Mouse (Mus musculus): Measurements from ENCODE around the gene Copb1. TPM values are rescaled to one million over a fixed set of nuclear protein-coding genes. Genes with fewer than 3 reads are reported as not detected.

Copb1 gene
- 79.0 and 80.6 TPM in 2 replicates for polyA plus RNA-seq (2015; fragmentation: Nextera tagmentation; extraction: Ambion mirVana)

- Histone ChIP-seq H3K9me3 (no peaks in the 10 kb centered on the region), H3K4me1 (peaks cover 9% of the 10 kb centered on the region), H3K36me3 (peaks cover 37% of the 10 kb centered on the region), H3K9ac (peak within 1 kb of the TSS; percentile 98), H3K4me2 (peak within 1 kb of the TSS; percentile 73), H3K27ac (replicated peaks) (peak within 1 kb of the TSS; percentile 71), H3K4me3 (peak within 1 kb of the TSS; percentile 98), H3K27me3 (replicated peaks) (no peaks in the 10 kb centered on the region)
- ATAC-seq (ENCODE audit: extremely low read depth, insufficient number of reproducible peaks, low FRiP score, low TSS enrichment), result peak; percentile 91
- WGBS, result 1% methylated on average over 75 of the region's 75 CpGs
Measured at GRCm38 (mm10) chr7:114253885-114254833, at the start of gene Copb1. Gene Copb1 (minus strand): TSS chr7:114254711.

- Histone ChIP-seq H3K27ac (replicated peaks) (peak overlapping the region; percentile 36; the same call in 1 of the 2 replicates), H3K4me2 (no peak overlapping the region), H3K27me3 (replicated peaks) (no peaks in the 10 kb centered on the region), H3K9ac (no peak overlapping the region), H3K4me3 (no peak overlapping the region), H3K9me3 (no peaks in the 10 kb centered on the region), H3K4me1 (peaks cover 7% of the 10 kb centered on the region), H3K36me3 (no peaks in the 10 kb centered on the region)
- ATAC-seq (ENCODE audit: extremely low read depth, insufficient number of reproducible peaks, low FRiP score, low TSS enrichment), result no peak
- 23% methylated on average over 4 of the region's 4 CpGs for WGBS
Measured at GRCm38 (mm10) chr7:114301293-114301782, 46.8 kb upstream of the Copb1 start.

- WGBS, result 73% methylated on average over 2 of the region's 2 CpGs
- peaks cover 7% of the 10 kb centered on the region for H3K4me1 ChIP-seq
- H3K9me3 ChIP-seq, result no peaks in the 10 kb centered on the region
- ATAC-seq (ENCODE audit: extremely low read depth, insufficient number of reproducible peaks, low FRiP score, low TSS enrichment), result no peak
- no peak overlapping the region for H3K4me3 ChIP-seq
- no peak overlapping the region for H3K4me2 ChIP-seq
- no peaks in the 10 kb centered on the region for H3K27me3 ChIP-seq (replicated peaks)
- H3K27ac ChIP-seq (replicated peaks), result no peak overlapping the region
- no peaks in the 10 kb centered on the region for H3K36me3 ChIP-seq
- no peak overlapping the region for H3K9ac ChIP-seq
Measured at GRCm38 (mm10) chr7:114300782-114301181, 46.3 kb upstream of the Copb1 start.

GRCm38 (mm10) chr7:114299247-114299646 lies 44.7 kb upstream of the Copb1 start:
- no peaks in the 10 kb centered on the region for H3K27me3 ChIP-seq (replicated peaks)
- peaks cover 7% of the 10 kb centered on the region for H3K4me1 ChIP-seq
- WGBS, result 44% methylated on average over 4 of the region's 4 CpGs
- H3K27ac ChIP-seq (replicated peaks), result no peak overlapping the region
- no peaks in the 10 kb centered on the region for H3K9me3 ChIP-seq
- ATAC-seq (ENCODE audit: extremely low read depth, insufficient number of reproducible peaks, low FRiP score, low TSS enrichment), result no peak
- H3K9ac ChIP-seq, result no peak overlapping the region
- no peak overlapping the region for H3K4me3 ChIP-seq
- no peak overlapping the region for H3K4me2 ChIP-seq
- H3K36me3 ChIP-seq, result no peaks in the 10 kb centered on the region

- 80% methylated on average over 5 of the region's 5 CpGs for WGBS
- H3K4me3 ChIP-seq, result no peak overlapping the region
- H3K9me3 ChIP-seq, result no peaks in the 10 kb centered on the region
- no peak overlapping the region for H3K4me2 ChIP-seq
- ATAC-seq (ENCODE audit: extremely low read depth, insufficient number of reproducible peaks, low FRiP score, low TSS enrichment), result no peak
- H3K36me3 ChIP-seq, result no peaks in the 10 kb centered on the region
- H3K9ac ChIP-seq, result no peak overlapping the region
- H3K27me3 ChIP-seq (replicated peaks), result no peaks in the 10 kb centered on the region
- peaks cover 21% of the 10 kb centered on the region for H3K4me1 ChIP-seq
- H3K27ac ChIP-seq (replicated peaks), result no peak overlapping the region
Measured at GRCm38 (mm10) chr7:114294698-114295097, 40.2 kb upstream of the Copb1 start.

- H3K36me3 ChIP-seq, result no peaks in the 10 kb centered on the region
- H3K4me1 ChIP-seq, result peaks cover 21% of the 10 kb centered on the region
- H3K27ac ChIP-seq (replicated peaks), result no peak overlapping the region
- 75% methylated on average over 5 of the region's 5 CpGs for WGBS
- no peak overlapping the region for H3K9ac ChIP-seq
- H3K4me2 ChIP-seq, result no peak overlapping the region
- ATAC-seq (ENCODE audit: extremely low read depth, insufficient number of reproducible peaks, low FRiP score, low TSS enrichment), result no peak
- H3K27me3 ChIP-seq (replicated peaks), result no peaks in the 10 kb centered on the region
- no peaks in the 10 kb centered on the region for H3K9me3 ChIP-seq
- H3K4me3 ChIP-seq, result no peak overlapping the region
Measured at GRCm38 (mm10) chr7:114293903-114294302, 39.4 kb upstream of the Copb1 start.

- Histone ChIP-seq H3K27me3 (replicated peaks) (no peaks in the 10 kb centered on the region), H3K36me3 (no peaks in the 10 kb centered on the region), H3K4me2 (peak overlapping the region; percentile 64), H3K4me1 (peaks cover 21% of the 10 kb centered on the region), H3K9me3 (no peaks in the 10 kb centered on the region), H3K27ac (replicated peaks) (peak overlapping the region; percentile 67), H3K4me3 (peak overlapping the region; percentile 43), H3K9ac (peak overlapping the region; percentile 72)
- ATAC-seq (ENCODE audit: extremely low read depth, insufficient number of reproducible peaks, low FRiP score, low TSS enrichment), result peak; percentile 37; the same call in 1 of the 2 replicates
- WGBS, result 10% methylated on average over 12 of the region's 12 CpGs
Measured at GRCm38 (mm10) chr7:114292501-114292971, 38.0 kb upstream of the Copb1 start.

- Histone ChIP-seq H3K9ac (no peak overlapping the region), H3K27me3 (replicated peaks) (no peaks in the 10 kb centered on the region), H3K4me1 (peaks cover 21% of the 10 kb centered on the region), H3K36me3 (no peaks in the 10 kb centered on the region), H3K4me2 (peak overlapping the region; percentile 64), H3K9me3 (no peaks in the 10 kb centered on the region), H3K27ac (replicated peaks) (peak overlapping the region; percentile 48), H3K4me3 (peak overlapping the region; percentile 43; the same call in 1 of the 2 replicates)
- ATAC-seq (ENCODE audit: extremely low read depth, insufficient number of reproducible peaks, low FRiP score, low TSS enrichment), result no peak
- 44% methylated on average over 15 of the region's 15 CpGs for WGBS
Measured at GRCm38 (mm10) chr7:114291461-114292335, 37.2 kb upstream of the Copb1 start.

GRCm38 (mm10) chr7:114290078-114290506 lies 35.6 kb upstream of the Copb1 start:
- no peak overlapping the region for H3K27ac ChIP-seq (replicated peaks)
- no peaks in the 10 kb centered on the region for H3K36me3 ChIP-seq
- ATAC-seq (ENCODE audit: extremely low read depth, insufficient number of reproducible peaks, low FRiP score, low TSS enrichment), result no peak
- H3K4me2 ChIP-seq, result no peak overlapping the region
- no peak overlapping the region for H3K4me3 ChIP-seq
- H3K27me3 ChIP-seq (replicated peaks), result no peaks in the 10 kb centered on the region
- H3K9me3 ChIP-seq, result no peaks in the 10 kb centered on the region
- H3K9ac ChIP-seq, result no peak overlapping the region
- WGBS, result 66% methylated on average over 5 of the region's 5 CpGs
- peaks cover 21% of the 10 kb centered on the region for H3K4me1 ChIP-seq

- H3K36me3 ChIP-seq, result no peaks in the 10 kb centered on the region
- peaks cover 12% of the 10 kb centered on the region for H3K4me1 ChIP-seq
- no peak for ATAC-seq (ENCODE audit: extremely low read depth, insufficient number of reproducible peaks, low FRiP score, low TSS enrichment)
- H3K9ac ChIP-seq, result no peak overlapping the region
- WGBS, result 82% methylated on average over 14 of the region's 14 CpGs
- H3K4me2 ChIP-seq, result no peak overlapping the region
- H3K27ac ChIP-seq (replicated peaks), result no peak overlapping the region
- H3K27me3 ChIP-seq (replicated peaks), result no peaks in the 10 kb centered on the region
- H3K9me3 ChIP-seq, result no peaks in the 10 kb centered on the region
- H3K4me3 ChIP-seq, result no peak overlapping the region
Measured at GRCm38 (mm10) chr7:114284296-114284910, 29.9 kb upstream of the Copb1 start.

Measured in heart, embryonic 13.5 days (tissue).